ENCODE assay signal across 10 mouse cellular contexts in genomic region chr11:68145066-68145585, GRCm38 (mm10).
DNase-seq lines count a peak whose midpoint lies in the region; ATAC-seq lines count a peak whose summit lies in the region.
"Had no signal": no experiment of that assay in that cellular context is flagged by ENCODE, and none has a peak within 500 bp of the region (broad histone marks: within the 10 kb centered on the region; RNA-seq: fewer than 3 reads in every experiment).

No protein-coding gene starts in this region.

- WGBS in embryonic facial prominence, embryonic 10.5 days: 17% methylated on average over 13 of the region's 13 CpGs
- 3% methylated on average over 13 of the region's 13 CpGs for WGBS in forebrain, embryonic 14.5 days
- 5% methylated on average over 13 of the region's 13 CpGs for WGBS in limb, embryonic 11.5 days
- WGBS in neural tube, embryonic 14.5 days: 8% methylated on average over 13 of the region's 13 CpGs

- peak overlapping the region; percentile 40 for H3K4me2 ChIP-seq in forebrain, embryonic 14.5 days (ENCODE audit: low read length)
- peak overlapping the region; percentile 7; the same call in 1 of the 2 replicates for H3K4me2 ChIP-seq in limb, embryonic 11.5 days (ENCODE audit: low read depth, severe bottlenecking)
- H3K4me2 ChIP-seq in neural tube, embryonic 14.5 days (ENCODE audit: low read depth, low read length): peak overlapping the region; percentile 17; the same call in 1 of the 2 replicates

- H3K36me3 ChIP-seq in embryonic facial prominence, embryonic 10.5 days (replicated peaks): no peaks in the 10 kb centered on the region
- H3K36me3 ChIP-seq in forebrain, embryonic 14.5 days (ENCODE audit: control insufficient read depth, insufficient read depth, low read length): no peaks in the 10 kb centered on the region
- H3K36me3 ChIP-seq in limb, embryonic 11.5 days (ENCODE audit: control insufficient read depth, insufficient read depth, low read length): no peaks in the 10 kb centered on the region
- H3K36me3 ChIP-seq in neural tube, embryonic 14.5 days (ENCODE audit: control insufficient read depth, insufficient read depth, low read length): no peaks in the 10 kb centered on the region

- peaks cover 53% of the 10 kb centered on the region for H3K4me1 ChIP-seq in embryonic facial prominence, embryonic 10.5 days
- peaks cover 40% of the 10 kb centered on the region for H3K4me1 ChIP-seq in forebrain, embryonic 14.5 days (ENCODE audit: control insufficient read depth, insufficient read depth, low read length)
- H3K4me1 ChIP-seq in limb, embryonic 11.5 days (ENCODE audit: control insufficient read depth, insufficient read depth, low read length): peaks cover 36% of the 10 kb centered on the region
- peaks cover 43% of the 10 kb centered on the region for H3K4me1 ChIP-seq in neural tube, embryonic 14.5 days (ENCODE audit: control insufficient read depth, insufficient read depth, low read length)

- H3K27ac ChIP-seq in embryonic facial prominence, embryonic 10.5 days (replicated peaks): peak overlapping the region; percentile 68
- H3K27ac ChIP-seq in forebrain, embryonic 14.5 days (ENCODE audit: low read depth, low read length): peak overlapping the region; percentile 79
- peak overlapping the region; percentile 60; the same call in 1 of the 2 replicates for H3K27ac ChIP-seq in limb, embryonic 11.5 days (replicated peaks; ENCODE audit: low read depth, low read length)
- peak overlapping the region; percentile 81 for H3K27ac ChIP-seq in neural tube, embryonic 14.5 days (ENCODE audit: low read depth, low read length)
- H3K27ac ChIP-seq: liver, embryonic 14.5 days had no signal

- 0 out of 2 replicates have a peak overlapping the region, but pooled peaks have one; percentile 23 for H3K4me3 ChIP-seq in embryonic facial prominence, embryonic 10.5 days
- no peak overlapping the region for H3K4me3 ChIP-seq in forebrain, embryonic 14.5 days (ENCODE audit: low read depth, low read length)
- H3K4me3 ChIP-seq in limb, embryonic 11.5 days (ENCODE audit: low read depth, low read length): no peak overlapping the region
- H3K4me3 ChIP-seq in neural tube, embryonic 14.5 days (ENCODE audit: low read depth, low read length): no peak overlapping the region

- peaks cover 75% of the 10 kb centered on the region for H3K27me3 ChIP-seq in embryonic facial prominence, embryonic 10.5 days (replicated peaks; ENCODE audit: low read depth, poor library complexity, severe bottlenecking)
- peaks cover 18% of the 10 kb centered on the region for H3K27me3 ChIP-seq in forebrain, embryonic 14.5 days (replicated peaks; ENCODE audit: control insufficient read depth, insufficient read depth, low read length)
- H3K27me3 ChIP-seq in limb, embryonic 11.5 days (ENCODE audit: control insufficient read depth, insufficient read depth, low read length): no peaks in the 10 kb centered on the region
- H3K27me3 ChIP-seq in neural tube, embryonic 14.5 days (ENCODE audit: control insufficient read depth, insufficient read depth, low read length): no peaks in the 10 kb centered on the region

- ATAC-seq in forebrain, embryonic 14.5 days: 0 out of 2 replicates have a peak, but pooled peaks have one; percentile 11
- no peak for ATAC-seq in limb, embryonic 11.5 days (ENCODE audit: insufficient number of reproducible peaks, low FRiP score, low TSS enrichment, low read depth)
- ATAC-seq in neural tube, embryonic 14.5 days (ENCODE audit: low read depth): peak; percentile 45; the same call in 1 of the 2 replicates
- no peak for ATAC-seq in CD4-positive, CD25-positive, alpha-beta regulatory T cell, adult 4 months

- H3K9me3 ChIP-seq in embryonic facial prominence, embryonic 10.5 days: 0 out of 2 replicates have a peak, but pooled peaks cover 2% of the 10 kb centered on the region
- H3K9me3 ChIP-seq in forebrain, embryonic 14.5 days (replicated peaks; ENCODE audit: control insufficient read depth, low read length): no peaks in the 10 kb centered on the region
- H3K9me3 ChIP-seq in limb, embryonic 11.5 days (ENCODE audit: control insufficient read depth, low read length): no peaks in the 10 kb centered on the region
- no peaks in the 10 kb centered on the region for H3K9me3 ChIP-seq in neural tube, embryonic 14.5 days (ENCODE audit: control insufficient read depth, low read length)
- H3K9me3 ChIP-seq: G1E had no signal

- peak; percentile 21 for DNase-seq in embryonic facial prominence, embryonic 10.5 days (ENCODE audit: low spot score)
- DNase-seq in forebrain, embryonic 14.5 days (ENCODE audit: low spot score): peak; percentile 68
- DNase-seq in limb, embryonic 11.5 days (ENCODE audit: low spot score): no peak
- no peak for DNase-seq in heart, adult 8-10 months (ENCODE audit: low spot score)
- DNase-seq in lung, adult 18-20 months: no peak
- DNase-seq: spleen, adult 18-20 months had no signal

- peak overlapping the region; percentile 42; the same call in 1 of the 2 replicates for H3K9ac ChIP-seq in forebrain, embryonic 14.5 days (ENCODE audit: low read length)
- H3K9ac ChIP-seq in limb, embryonic 11.5 days (ENCODE audit: low read length): no peak overlapping the region; the same call in 1 of the 2 replicates
- no peak overlapping the region; the same call in 1 of the 2 replicates for H3K9ac ChIP-seq in neural tube, embryonic 14.5 days (replicated peaks; ENCODE audit: low read depth, low read length)
- H3K9ac ChIP-seq: liver, embryonic 14.5 days had no signal

Comparison
In these comparisons a context has a peak if more than half of its experiments do, and no peak if none do; other contexts are left out.
1. DNase-seq: peak in embryonic facial prominence, embryonic 10.5 days (single experiment) and forebrain, embryonic 14.5 days (single experiment); none in limb, embryonic 11.5 days (single experiment), heart, adult 8-10 months (single experiment) and lung, adult 18-20 months (0 of 2).
2. ATAC-seq: peak in forebrain, embryonic 14.5 days (single experiment) and neural tube, embryonic 14.5 days (single experiment); none in limb, embryonic 11.5 days (single experiment) and CD4-positive, CD25-positive, alpha-beta regulatory T cell, adult 4 months (single experiment).
3. Peak in every context shown above with its lines, with median percentiles within 50 percentile points of each other: H3K27ac ChIP-seq and H3K4me2 ChIP-seq.